Mouse (Mus musculus): ENCODE measurements around the gene Gm9046. TPM values are rescaled to one million over a fixed set of nuclear protein-coding genes. Genes with fewer than 3 reads are reported as not detected.

Gene Gm9046
- polyA plus RNA-seq (2012; rRNA removed; ENCODE audit: low replicate concordance) = not detected in 2 replicates

DNA sequence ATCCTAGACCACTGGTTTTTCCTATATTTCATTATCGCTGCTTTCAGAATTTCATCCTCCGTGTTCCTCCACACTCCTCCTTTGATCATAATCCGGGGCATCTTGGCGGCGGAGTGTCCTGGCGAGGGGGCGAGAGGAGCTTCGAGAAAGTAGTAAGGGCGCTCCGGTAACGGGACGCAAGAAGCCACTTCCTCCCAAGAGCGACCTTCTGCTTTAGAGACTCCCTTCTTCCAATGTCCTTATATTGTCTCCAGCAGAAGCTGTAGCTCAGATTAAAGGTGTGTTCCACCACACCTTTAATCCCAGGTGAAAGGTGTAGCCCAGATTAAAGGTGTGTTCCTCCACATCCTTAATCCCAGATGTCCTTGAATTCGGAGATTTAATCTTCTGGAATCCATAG is at the start of gene Gm9046:
Gene Gm9046, minus strand, starts transcription at position 101 of the 400 bp plus-strand sequence.

DNA sequence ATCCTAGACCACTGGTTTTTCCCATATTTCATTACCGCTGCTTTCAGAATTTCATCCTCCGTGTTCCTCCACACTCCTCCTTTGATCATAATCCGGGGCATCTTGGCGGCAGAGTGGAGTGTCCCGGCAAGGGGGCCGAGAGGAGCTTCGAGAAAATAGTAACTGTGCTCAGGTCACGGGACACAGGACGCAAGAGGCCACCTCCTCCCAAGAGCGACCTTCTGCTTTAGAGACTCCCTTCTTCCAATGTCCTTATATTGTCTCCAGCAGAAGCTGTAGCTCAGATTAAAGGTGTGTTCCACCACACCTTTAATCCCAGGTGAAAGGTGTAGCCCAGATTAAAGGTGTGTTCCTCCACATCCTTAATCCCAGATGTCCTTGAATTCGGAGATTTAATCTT is 10.9 kb upstream of the Gm9046 start, which contains the start of gene Gm9049:
Gene Gm9049, minus strand, starts transcription at position 101 of the 400 bp plus-strand sequence.

DNA sequence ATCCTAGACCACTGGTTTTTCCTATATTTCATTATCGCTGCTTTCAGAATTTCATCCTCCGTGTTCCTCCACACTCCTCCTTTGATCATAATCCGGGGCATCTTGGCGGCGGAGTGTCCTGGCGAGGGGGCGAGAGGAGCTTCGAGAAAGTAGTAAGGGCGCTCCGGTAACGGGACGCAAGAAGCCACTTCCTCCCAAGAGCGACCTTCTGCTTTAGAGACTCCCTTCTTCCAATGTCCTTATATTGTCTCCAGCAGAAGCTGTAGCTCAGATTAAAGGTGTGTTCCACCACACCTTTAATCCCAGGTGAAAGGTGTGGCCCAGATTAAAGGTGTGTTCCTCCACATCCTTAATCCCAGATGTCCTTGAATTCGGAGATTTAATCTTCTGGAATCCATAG is 5.5 kb upstream of the Gm9046 start, which contains the start of gene Gm9048:
Gene Gm9048, minus strand, starts transcription at position 101 of the 400 bp plus-strand sequence.

DNA sequence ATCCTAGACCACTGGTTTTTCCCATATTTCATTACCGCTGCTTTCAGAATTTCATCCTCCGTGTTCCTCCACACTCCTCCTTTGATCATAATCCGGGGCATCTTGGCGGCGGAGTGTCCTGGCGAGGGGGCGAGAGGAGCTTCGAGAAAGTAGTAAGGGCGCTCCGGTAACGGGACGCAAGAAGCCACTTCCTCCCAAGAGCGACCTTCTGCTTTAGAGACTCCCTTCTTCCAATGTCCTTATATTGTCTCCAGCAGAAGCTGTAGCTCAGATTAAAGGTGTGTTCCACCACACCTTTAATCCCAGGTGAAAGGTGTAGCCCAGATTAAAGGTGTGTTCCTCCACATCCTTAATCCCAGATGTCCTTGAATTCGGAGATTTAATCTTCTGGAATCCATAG is 5.3 kb downstream of the Gm9046 start, which contains the start of gene Gm9045:
Gene Gm9045, minus strand, starts transcription at position 101 of the 400 bp plus-strand sequence.

DNA sequence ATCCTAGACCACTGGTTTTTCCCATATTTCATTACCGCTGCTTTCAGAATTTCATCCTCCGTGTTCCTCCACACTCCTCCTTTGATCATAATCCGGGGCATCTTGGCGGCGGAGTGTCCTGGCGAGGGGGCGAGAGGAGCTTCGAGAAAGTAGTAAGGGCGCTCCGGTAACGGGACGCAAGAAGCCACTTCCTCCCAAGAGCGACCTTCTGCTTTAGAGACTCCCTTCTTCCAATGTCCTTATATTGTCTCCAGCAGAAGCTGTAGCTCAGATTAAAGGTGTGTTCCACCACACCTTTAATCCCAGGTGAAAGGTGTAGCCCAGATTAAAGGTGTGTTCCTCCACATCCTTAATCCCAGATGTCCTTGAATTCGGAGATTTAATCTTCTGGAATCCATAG is 10.7 kb downstream of the Gm9046 start, which contains the start of gene Gm9044:
Gene Gm9044, minus strand, starts transcription at position 101 of the 400 bp plus-strand sequence.

DNA sequence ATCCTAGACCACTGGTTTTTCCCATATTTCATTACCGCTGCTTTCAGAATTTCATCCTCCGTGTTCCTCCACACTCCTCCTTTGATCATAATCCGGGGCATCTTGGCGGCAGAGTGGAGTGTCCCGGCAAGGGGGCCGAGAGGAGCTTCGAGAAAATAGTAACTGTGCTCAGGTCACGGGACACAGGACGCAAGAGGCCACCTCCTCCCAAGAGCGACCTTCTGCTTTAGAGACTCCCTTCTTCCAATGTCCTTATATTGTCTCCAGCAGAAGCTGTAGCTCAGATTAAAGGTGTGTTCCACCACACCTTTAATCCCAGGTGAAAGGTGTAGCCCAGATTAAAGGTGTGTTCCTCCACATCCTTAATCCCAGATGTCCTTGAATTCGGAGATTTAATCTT is 16.2 kb downstream of the Gm9046 start, which contains the start of gene Gm9040:
Gene Gm9040, minus strand, starts transcription at position 101 of the 400 bp plus-strand sequence.

DNA sequence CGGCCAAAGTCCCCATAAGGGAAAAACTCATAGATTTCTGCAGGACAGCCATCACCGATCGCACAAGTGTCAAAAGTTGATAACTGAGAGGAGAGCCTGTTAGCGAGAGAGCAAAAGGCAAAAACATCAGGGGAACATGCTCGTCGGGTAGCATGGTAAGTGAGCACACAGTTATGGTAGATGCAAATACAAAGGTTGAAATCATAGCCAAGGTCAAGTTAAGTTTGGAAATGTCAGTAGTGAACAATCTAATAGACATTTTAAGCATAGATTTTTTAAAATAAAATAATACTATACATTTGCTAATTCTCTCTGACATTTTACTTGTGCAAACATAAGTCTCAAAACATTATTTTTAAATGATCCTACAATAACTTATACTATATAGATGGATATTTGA is 48.1 kb downstream of the Gm9046 start, which contains the start of gene Iltifb:
Gene Iltifb, minus strand, starts transcription at position 101 of the 400 bp plus-strand sequence.

Other genes with a start within 250 kb of the Gm9046 start
- 2.9 and 5.8 TPM in 2 replicates for gene Mdm1, start 201.4 kb downstream of the Gm9046 start, polyA plus RNA-seq (2012; rRNA removed; ENCODE audit: low replicate concordance)
- not detected in 2 replicates for gene Il22, start 138.3 kb downstream of the Gm9046 start, polyA plus RNA-seq (2012; rRNA removed; ENCODE audit: low replicate concordance)
- not detected in 2 replicates for gene Gm32717, start 102.5 kb downstream of the Gm9046 start, polyA plus RNA-seq (2012; rRNA removed; ENCODE audit: low replicate concordance)
- not detected in 2 replicates for gene Gm32802, start 84.6 kb downstream of the Gm9046 start, polyA plus RNA-seq (2012; rRNA removed; ENCODE audit: low replicate concordance)
- not detected in 2 replicates for gene Iltifb, start 48.2 kb downstream of the Gm9046 start, polyA plus RNA-seq (2012; rRNA removed; ENCODE audit: low replicate concordance)
- gene Gm9040, start 16.3 kb downstream of the Gm9046 start, polyA plus RNA-seq (2012; rRNA removed; ENCODE audit: low replicate concordance) = not detected in 2 replicates
- not detected in 2 replicates for gene Gm9044, start 10.8 kb downstream of the Gm9046 start, polyA plus RNA-seq (2012; rRNA removed; ENCODE audit: low replicate concordance)
- gene Gm9045, start 5.4 kb downstream of the Gm9046 start, polyA plus RNA-seq (2012; rRNA removed; ENCODE audit: low replicate concordance) = 0.06 TPM in 2 replicates
- gene Gm9048, start 5.4 kb upstream of the Gm9046 start, polyA plus RNA-seq (2012; rRNA removed; ENCODE audit: low replicate concordance) = 0.06 TPM in 1 of 2 replicates, not detected in the other
- 0.06 TPM in 2 replicates for gene Gm9049, start 10.8 kb upstream of the Gm9046 start, polyA plus RNA-seq (2012; rRNA removed; ENCODE audit: low replicate concordance)
- gene Ifng, start 97.8 kb upstream of the Gm9046 start, polyA plus RNA-seq (2012; rRNA removed; ENCODE audit: low replicate concordance) = 0.58 TPM in 1 of 2 replicates, not detected in the other